Mouse (Mus musculus) yolk sac, embryonic 10.5 days (tissue): Measurements from ENCODE around the gene Htr2c.

Experiments used
- DNase-seq: peaks from one replicate; pipeline ENCODE4 v3.0.0-alpha.2; 2017; ENCODE audit warnings: low spot score

Gene Htr2c

DNA sequence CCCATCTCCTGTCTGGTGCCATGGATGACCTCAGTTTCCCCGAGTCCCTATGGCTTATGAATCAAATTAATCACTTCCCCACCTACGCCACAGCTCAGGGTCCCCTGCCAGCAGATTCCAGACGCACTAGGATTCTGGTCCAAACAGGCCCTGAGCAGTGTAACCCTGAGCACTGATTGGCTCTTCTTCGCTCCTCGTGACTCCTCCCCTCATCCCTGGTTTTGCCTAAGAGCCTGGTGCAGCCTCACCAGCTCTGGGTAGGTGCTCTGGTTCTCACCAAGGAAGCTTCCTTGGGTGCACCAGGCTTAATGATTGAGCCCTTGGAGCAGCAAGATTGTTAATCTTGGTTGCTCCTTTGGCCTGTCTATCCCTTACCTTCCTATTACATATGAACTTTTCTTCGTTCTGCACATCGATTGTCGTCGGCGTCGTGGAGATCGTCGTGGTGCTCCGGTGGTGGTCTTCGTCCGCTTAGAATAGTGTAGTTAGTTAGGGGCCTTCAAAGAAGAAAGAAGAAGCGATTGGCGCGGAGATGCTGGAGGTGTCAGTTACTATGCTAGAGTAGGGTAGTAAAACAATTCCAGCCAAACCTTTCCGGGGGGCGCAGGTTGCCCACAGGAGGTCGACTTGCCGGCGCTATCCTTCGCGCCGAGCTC, at the start of gene Htr2c:
Gene Htr2c, plus strand, starts transcription at position 256 of the 656 bp plus-strand sequence.
- no peak for DNase-seq

DNA sequence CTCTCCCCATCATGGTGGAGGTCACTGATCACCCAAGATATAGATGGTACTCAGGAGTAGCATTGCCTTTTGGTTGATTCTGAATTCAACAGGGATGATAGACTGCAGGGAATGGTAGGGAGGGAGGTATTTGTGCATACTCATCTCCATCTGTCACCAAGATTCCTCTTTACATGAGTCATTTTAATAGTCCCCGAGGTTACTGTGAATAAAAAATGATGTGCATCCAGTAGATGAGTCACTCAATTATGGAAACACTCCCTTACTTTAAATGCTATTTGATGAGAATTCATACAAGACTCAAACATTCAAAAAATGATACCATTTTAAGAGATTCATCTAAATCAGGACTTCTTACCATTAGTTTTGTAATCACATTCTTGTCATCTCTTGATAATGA, 34.1 kb upstream of the Htr2c start:
- DNase-seq = no peak

DNA sequence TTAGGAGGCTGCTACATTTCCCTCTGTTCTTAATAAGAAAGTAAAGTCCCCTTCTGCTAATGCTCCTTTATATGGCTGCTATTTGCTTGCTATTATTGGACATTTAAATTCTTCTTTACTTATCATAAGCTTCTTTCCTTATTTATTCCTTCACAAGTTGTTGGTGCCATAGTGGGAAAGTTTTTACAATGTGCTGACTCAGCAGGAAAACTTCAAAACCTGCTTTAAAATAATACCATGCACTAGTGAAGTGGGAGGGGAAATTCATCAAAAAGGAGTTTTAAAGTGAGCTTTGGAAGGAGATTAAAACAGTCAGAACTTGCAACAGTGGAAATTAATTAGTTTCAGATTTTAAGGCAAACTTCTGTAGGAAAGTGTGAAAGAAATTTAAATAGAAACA, 26.0 kb upstream of the Htr2c start:
- DNase-seq = no peak

DNA sequence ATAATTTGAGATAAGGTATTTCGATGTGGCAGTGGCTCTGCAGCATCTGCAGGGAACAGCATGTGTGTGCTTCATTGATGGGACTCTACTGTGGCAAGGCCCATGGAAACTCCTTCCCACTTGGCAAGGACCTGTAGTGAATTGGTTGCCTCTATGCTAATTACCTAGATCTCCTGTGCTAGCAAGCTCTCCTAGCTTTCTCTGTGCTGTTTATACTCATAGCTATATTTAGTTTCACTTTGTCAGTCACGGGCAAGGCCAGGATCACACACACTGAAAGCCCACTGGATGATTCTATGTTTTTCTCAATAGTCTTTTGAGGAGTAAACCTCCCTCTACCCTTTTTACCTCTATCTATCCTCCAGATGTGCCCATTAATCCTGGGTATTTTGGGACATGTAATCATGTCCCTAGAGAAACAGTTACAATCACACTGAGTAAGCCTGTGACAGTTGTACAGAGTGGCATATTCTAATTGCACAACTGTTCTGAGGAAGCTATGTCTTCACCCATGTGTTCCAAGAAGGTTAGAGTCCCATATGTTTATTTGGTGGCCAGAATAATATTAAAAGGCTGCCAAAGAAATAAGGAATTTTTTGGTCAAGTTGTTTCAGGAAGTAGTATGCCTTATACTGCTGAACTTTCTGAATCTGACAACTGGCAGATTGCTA, 16.0 kb upstream of the Htr2c start:
- no peak for DNase-seq

DNA sequence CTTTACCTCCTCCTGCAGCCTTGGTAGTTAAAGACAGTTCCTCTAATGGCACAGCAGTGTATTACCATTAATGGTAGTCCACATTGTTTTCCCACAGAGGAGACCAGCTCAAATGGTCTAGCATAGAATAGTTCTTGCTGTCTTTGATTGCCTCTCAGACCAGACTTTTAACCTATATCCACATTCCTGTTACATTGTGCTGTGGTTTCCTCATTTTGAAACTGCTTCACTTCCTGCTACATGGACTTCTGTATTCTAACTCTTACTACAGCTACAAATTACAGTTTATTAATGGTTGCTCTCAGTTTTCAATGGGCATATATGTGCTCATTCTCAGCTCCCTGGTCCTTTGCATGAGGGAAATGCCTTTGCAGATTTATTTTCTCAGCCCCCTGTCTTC, 15.3 kb upstream of the Htr2c start:
- no peak for DNase-seq

DNA sequence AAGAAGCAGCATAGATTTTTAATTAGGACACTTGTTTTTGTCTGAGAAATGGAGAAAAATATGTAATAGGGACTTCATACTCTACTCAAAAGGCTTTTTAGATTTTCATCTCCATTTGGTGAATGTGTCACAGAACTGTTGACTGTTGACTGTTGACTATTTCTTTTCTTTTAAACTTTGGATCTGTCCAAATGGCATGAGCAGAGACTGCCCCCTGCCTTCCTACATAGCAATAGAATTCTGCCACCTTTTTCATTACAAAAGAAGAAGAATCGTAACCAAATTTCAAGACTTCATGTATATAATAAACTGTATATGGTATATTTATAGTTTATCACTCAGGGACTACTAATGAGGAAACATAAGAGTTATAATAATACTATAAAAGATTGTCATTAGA, 3.7 kb upstream of the Htr2c start:
- DNase-seq = no peak

DNA sequence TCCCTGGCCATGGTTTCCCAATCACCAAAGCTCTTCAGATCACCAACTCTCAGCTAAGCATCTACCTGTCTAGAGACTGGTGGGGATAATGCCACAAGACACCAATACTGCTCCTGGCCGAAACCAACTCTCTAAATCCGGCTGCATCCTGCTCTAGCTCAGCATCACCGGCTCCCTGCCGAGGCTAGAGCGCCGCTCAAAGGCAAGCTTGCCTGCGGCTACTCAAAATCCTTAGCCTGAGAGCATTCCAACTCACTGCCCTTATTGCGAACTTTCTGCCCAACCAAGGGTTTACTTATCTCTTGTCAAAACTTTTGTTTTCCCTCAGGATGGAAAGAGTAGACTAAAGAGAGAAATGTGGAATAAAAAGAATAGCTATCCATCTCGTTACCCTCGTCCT, 2.4 kb upstream of the Htr2c start:
- no peak for DNase-seq

DNA sequence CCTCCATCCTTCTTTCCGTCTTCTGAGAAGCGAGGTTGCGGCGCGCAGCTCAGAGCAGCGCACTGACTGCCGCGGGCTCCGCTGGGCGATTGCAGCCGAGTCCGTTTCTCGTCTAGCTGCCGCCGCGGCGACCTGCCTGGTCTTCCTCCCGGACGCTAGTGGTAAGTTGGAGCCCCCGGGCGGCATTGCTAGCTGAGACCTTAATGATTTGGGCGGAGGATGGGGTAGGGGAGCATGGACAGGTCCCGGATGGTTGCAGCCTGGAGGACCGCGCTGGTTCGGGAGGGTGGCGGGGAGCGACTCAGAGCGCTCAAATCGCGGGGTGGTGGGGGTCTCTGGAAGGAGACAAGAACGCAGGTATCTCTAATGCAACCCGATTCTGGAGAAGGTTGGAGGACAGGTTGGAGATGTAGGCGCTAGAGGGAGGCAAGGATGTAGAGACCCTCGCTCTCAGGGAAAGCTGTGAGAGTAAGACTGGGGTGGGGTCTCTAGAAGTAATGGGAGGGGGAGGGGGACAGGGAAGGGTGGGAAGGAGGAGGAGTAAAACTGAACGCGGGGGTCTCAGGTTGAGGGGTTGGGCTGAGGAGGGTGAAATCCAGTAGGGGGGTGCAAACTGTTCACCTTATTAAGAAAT, 718 bp downstream of the Htr2c start:
- no peak for DNase-seq

DNA sequence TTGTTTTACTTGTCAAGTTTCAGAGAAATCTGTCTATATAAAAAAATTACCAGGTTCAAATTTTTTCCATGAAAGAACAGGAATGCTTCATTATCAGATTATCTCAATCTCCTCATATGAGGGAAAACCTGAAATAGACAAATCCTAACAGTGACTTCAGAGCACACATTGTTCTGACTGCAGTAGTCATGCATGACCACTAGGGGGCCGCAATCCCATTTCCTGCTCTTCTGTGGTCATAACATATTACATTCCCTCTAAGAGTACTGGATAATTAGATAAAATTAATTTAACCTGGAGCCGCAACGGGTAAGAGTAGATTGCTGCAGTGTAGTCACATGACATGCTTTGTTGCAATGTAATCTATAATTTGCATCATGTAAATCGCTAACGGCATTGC, 17.6 kb downstream of the Htr2c start:
- no peak for DNase-seq

DNA sequence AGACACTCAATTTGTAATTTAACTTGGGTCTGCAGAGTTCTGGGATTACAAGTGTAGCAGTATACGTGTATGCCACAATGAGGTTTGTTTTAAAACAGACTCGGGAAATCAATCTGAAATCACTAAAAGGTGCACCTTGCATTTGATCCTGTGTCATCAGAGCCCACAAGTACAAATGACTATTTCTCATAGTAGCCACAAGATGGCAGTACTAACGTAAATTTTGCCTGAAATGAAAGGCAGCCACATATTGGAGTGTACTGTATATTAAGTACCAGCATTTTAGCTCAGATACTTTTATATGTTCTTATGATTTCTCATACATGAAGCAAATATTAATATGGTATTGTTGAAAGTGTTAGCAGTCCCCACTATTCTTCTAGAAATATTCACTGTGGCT, 93.4 kb downstream of the Htr2c start:
- DNase-seq = no peak

DNA sequence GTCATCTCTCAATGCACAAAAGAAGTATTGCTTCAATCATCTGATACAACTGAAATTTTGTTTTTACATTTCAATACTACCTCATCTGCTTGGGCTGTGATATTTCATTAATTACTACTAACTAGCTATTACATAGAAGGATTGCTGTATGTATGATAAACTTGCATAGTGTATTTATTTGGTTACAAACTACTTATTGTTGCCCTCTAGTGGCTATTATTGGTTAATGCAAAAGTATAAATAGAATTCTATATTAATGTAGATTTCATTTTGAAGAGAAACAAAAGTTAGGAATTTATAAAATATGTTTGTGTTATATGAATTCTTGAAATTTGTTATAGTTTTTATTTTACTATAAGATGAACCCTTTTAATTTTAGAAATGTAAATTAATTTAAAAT, 109.3 kb downstream of the Htr2c start:
- DNase-seq = no peak

DNA sequence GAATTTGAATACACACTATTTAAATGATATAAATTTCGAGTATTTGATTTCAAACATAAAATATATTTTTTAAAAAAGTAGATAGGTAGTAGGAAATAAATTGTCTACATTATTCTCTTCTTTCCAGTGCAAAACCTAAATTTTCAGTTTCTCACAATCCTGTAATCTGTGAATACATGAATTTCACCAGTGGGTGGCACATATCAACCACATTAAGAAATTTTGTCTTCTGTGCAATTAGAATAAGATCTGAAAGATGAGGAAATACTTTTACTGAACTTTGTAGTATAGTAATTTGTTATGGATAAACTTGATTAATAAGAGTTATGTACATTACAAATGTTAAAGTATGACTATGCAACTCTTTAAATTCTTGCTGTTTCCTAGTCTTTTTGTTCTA, 156.8 kb downstream of the Htr2c start:
- no peak for DNase-seq

DNA sequence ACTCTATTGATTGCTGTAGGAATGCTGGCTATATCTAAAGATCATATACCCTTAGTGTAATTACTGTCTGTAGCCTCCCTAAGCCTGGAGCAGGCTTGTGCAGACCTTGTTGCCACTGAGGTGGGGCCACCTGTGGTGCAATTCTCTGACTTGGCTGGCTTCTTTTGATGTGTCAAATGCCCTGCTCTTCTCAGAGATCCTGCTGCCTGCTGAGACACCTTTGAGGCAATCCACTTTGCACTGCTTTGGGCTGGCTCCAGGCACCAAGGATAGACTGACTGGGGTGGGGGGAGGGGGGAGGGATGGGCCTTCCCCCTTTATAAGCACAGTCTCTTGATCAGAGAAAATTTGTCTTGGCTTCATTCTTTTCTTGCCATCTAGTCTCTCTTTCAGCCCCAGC, 252.9 kb downstream of the Htr2c start:
- DNase-seq = no peak

DNA sequence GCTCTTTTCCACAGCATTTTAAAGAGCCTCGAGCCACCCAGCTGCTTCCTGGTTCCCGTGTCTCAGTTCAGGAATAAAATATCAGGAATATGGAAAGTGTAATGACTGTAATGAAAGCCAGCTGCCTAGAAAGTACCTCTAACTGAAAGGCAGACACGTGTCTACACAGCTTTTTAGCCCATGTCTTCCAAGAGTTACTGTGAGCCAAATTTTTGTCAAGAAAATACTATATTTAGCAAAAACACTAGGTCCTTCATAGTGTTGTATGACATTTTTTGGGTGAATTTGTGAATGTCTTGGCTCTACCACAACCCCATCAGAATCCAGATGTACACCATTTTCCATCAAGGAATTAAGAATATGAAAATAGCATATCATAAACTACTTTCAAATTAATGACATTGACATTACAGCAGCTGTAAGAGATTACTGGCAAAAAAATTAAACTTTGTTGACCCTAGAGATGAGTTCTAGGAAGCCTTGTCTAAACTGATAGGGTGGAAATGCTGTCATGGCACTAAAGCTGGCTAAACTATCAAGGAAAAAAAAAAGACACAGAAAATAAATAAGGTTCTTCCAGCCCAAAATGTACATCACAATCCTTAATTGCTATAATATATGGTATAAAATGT, 255.2 kb downstream of the Htr2c start:
- no peak for DNase-seq

DNA sequence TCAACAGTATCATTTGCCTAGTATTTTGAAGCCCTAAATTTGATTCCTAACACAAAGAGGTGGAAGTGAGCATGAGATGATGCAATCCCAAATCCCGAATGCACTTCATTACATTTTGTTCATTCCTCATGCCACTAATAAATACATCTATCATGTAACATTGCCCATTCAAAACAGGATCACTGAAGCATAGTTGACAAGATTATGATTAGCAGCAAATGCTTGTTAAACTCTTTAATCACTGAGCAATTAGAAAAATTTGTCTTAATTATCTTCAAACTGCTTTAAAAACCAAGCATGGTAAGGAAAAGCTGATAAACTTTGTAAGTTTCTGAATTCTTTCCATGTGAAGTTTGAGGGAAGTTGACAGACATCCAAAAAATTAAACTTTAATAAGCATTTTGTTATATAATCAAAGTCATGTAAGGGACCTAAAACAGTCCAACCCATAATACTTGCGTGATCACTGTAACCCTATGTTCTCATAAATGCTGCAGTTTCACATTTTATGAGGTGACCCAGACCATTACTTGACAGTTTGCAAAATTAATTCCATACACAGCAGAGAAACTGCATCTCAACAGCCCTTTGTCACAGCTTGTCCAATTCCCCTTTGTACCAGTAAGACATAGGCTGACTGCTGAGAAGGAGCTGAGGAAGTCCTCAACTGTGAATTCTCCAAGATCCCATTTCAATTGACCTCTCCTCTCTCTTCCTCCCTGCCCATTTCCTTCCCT, 276.7 kb downstream of the Htr2c start:
- DNase-seq = no peak
